Mouse (Mus musculus) lung, postnatal 0 days (tissue): Measurements from ENCODE around the gene Pla2g4d. TPM values are rescaled to one million over a fixed set of nuclear protein-coding genes. Genes with fewer than 3 reads are reported as not detected.
A peak's percentile ranks its signal among the peaks of the same experiment; 100 is the strongest.

Source experiments
- ATAC-seq: fragments of 200-750 bp; cut with Nextera tagmentation; 2 replicates; pipeline ENCODE4 v1.8.0; 2017; ENCODE audit warnings: moderate library complexity
- DNase-seq: peaks from one replicate; pipeline ENCODE4 v3.0.0-alpha.2; 2016; ENCODE audit warnings: low spot score
- H3K27ac ChIP-seq: fragments of 300-500 bp; sonication (generic); 2 replicates; pipeline ENCODE4 v1.5.1; 2014; ENCODE audit warnings: antibody characterized with exemption, mild to moderate bottlenecking, low read length, mixed read lengths
- H3K27me3 ChIP-seq: fragments of 300-500 bp; sonication (generic); replicated peaks from 2 replicates; pipeline ENCODE4 v1.6.1; 2014; ENCODE audit warnings: low read length, mixed read lengths; ENCODE audit not compliant: insufficient read depth
- H3K36me3 ChIP-seq: fragments of 300-500 bp; sonication (generic); 2 replicates; pipeline ENCODE4 v1.6.1; 2014; ENCODE audit warnings: low read length, mixed read lengths; ENCODE audit not compliant: insufficient read depth
- H3K4me1 ChIP-seq: fragments of 300-500 bp; sonication (generic); 2 replicates; pipeline ENCODE4 v1.6.1; 2014; ENCODE audit warnings: antibody characterized with exemption, low read depth, low read length, mixed read lengths; ENCODE audit not compliant: insufficient read depth
- H3K4me2 ChIP-seq: fragments of 300-500 bp; sonication (generic); replicated peaks from 2 replicates; pipeline ENCODE4 v1.6.1; 2014; ENCODE audit warnings: low read depth, mild to moderate bottlenecking, low read length, moderate library complexity, mixed read lengths
- H3K4me3 ChIP-seq: fragments of 300-500 bp; sonication (generic); 2 replicates; pipeline ENCODE4 v1.5.1; 2014; ENCODE audit warnings: low read depth, low read length
- H3K9ac ChIP-seq: fragments of 300-500 bp; sonication (generic); replicated peaks from 2 replicates; pipeline ENCODE4 v1.6.1; 2014; ENCODE audit warnings: low read depth, mild to moderate bottlenecking
- H3K9me3 ChIP-seq: fragments of 300-500 bp; sonication (generic); 2 replicates; pipeline ENCODE4 v1.6.1; 2016; ENCODE audit warnings: low read length, mixed read lengths
- CTCF ChIP-seq: IDR thresholded peaks from 2 replicates; pipeline ENCODE4 v1.5.1; 2016; ENCODE audit warnings: antibody characterized with exemption, mild to moderate bottlenecking
- EP300 ChIP-seq: IDR thresholded peaks from 2 replicates; pipeline ENCODE4 v1.6.1; 2016; ENCODE audit warnings: antibody characterized with exemption, mild to moderate bottlenecking, control low read depth
- WGBS: fragments of 180-500 bp; shearing (Covaris S2); extraction: QIAGEN DNeasy Blood & Tissue Kit; methylation state at CpG from one replicate; pipeline ENCODE4 v1.1.7; 2014; 5-methylcytosine and 5-hydroxymethylcytosine counted together
- polyA plus RNA-seq: library from polyadenylated mRNA; unstranded; fragments of >200 nt; fragmentation: Nextera tagmentation; extraction: Ambion mirVana; gene quantifications from 2 replicates; pipeline ENCODE4 v1.2.1, GENCODE M21; 2015

The Pla2g4d gene
- polyA plus RNA-seq, 1 experiment from 2014 or later: not detected

GRCm38 (mm10) chr2:120237784-120238183 is 51.2 kb downstream of the Pla2g4d start:
- no peaks in the 10 kb centered on the region for H3K9me3 ChIP-seq
- H3K4me1 ChIP-seq: no peaks in the 10 kb centered on the region
- WGBS: 63% methylated on average over 5 of the region's 5 CpGs

GRCm38 (mm10) chr2:120235947-120236640 is 52.9 kb downstream of the Pla2g4d start:
- H3K4me3 ChIP-seq: no peak overlapping the region
- ATAC-seq: no peak
- H3K9me3 ChIP-seq: no peaks in the 10 kb centered on the region
- no peaks in the 10 kb centered on the region for H3K27me3 ChIP-seq
- no peak overlapping the region for H3K27ac ChIP-seq
- no peak overlapping the region for H3K9ac ChIP-seq
- WGBS: 83% methylated on average over 3 of the region's 3 CpGs
- DNase-seq: no peak
- H3K4me1 ChIP-seq: no peaks in the 10 kb centered on the region
- no peaks in the 10 kb centered on the region for H3K36me3 ChIP-seq
- TF ChIP-seq EP300 (no peak), CTCF (no peak)
- no peak overlapping the region for H3K4me2 ChIP-seq

More at GRCm38 (mm10) chr2:120237784-120238183, 51.2 kb downstream of the Pla2g4d start:
- no peak overlapping the region for H3K27ac ChIP-seq
- no peaks in the 10 kb centered on the region for H3K36me3 ChIP-seq
- no peak overlapping the region for H3K4me2 ChIP-seq
- no peak overlapping the region for H3K4me3 ChIP-seq
- DNase-seq: no peak
- no peak for ATAC-seq
- H3K27me3 ChIP-seq: no peaks in the 10 kb centered on the region
- TF ChIP-seq CTCF (no peak), EP300 (no peak)
- no peak overlapping the region for H3K9ac ChIP-seq

GRCm38 (mm10) chr2:120235381-120235780 is 53.6 kb downstream of the Pla2g4d start:
- Histone ChIP-seq H3K27me3 (no peaks in the 10 kb centered on the region), H3K9ac (no peak overlapping the region), H3K4me2 (no peak overlapping the region), H3K9me3 (no peaks in the 10 kb centered on the region), H3K4me1 (no peaks in the 10 kb centered on the region), H3K36me3 (no peaks in the 10 kb centered on the region), H3K27ac (no peak overlapping the region), H3K4me3 (no peak overlapping the region)
- ATAC-seq (no peak), DNase-seq (no peak)
- 53% methylated on average over 3 of the region's 3 CpGs for WGBS
- TF ChIP-seq CTCF (no peak), EP300 (no peak)

GRCm38 (mm10) chr2:120231642-120232041 is 57.4 kb downstream of the Pla2g4d start:
- Histone ChIP-seq H3K4me1 (no peaks in the 10 kb centered on the region; the same call in 1 of the 2 replicates), H3K27me3 (no peaks in the 10 kb centered on the region), H3K27ac (no peak overlapping the region), H3K9me3 (no peaks in the 10 kb centered on the region), H3K4me2 (no peak overlapping the region), H3K36me3 (no peaks in the 10 kb centered on the region), H3K4me3 (no peak overlapping the region), H3K9ac (no peak overlapping the region)
- DNase-seq (no peak), ATAC-seq (peak; percentile 63; the same call in 1 of the 2 replicates)
- TF ChIP-seq EP300: no peak
- no peak for TF ChIP-seq CTCF
- WGBS: 34% methylated on average over 3 of the region's 3 CpGs

Other genes starting within 250 kb of the Pla2g4d start
- 228 and 262 TPM in 2 replicates for gene Ehd4, start 134.6 kb downstream of the Pla2g4d start, polyA plus RNA-seq
- gene Pla2g4e, start 43.9 kb downstream of the Pla2g4d start, polyA plus RNA-seq: 0.13 TPM in 1 of 2 replicates, not detected in the other
- 1.8 and 2.2 TPM in 2 replicates for gene Pla2g4f, start 25.0 kb upstream of the Pla2g4d start, polyA plus RNA-seq
- gene Vps39, start 63.9 kb upstream of the Pla2g4d start, polyA plus RNA-seq: 15.2 and 15.5 TPM in 2 replicates
- 10.9 and 11.5 TPM in 2 replicates for gene Ganc, start 114.7 kb upstream of the Pla2g4d start, polyA plus RNA-seq
- gene Tmem87a, start 114.9 kb upstream of the Pla2g4d start, polyA plus RNA-seq: 12.0 and 14.0 TPM in 2 replicates
- gene Capn3, start 166.8 kb upstream of the Pla2g4d start, polyA plus RNA-seq: 0.55 and 0.92 TPM in 2 replicates